15 mouse cellular contexts compared by ENCODE assay signal in the genomic region with DNA sequence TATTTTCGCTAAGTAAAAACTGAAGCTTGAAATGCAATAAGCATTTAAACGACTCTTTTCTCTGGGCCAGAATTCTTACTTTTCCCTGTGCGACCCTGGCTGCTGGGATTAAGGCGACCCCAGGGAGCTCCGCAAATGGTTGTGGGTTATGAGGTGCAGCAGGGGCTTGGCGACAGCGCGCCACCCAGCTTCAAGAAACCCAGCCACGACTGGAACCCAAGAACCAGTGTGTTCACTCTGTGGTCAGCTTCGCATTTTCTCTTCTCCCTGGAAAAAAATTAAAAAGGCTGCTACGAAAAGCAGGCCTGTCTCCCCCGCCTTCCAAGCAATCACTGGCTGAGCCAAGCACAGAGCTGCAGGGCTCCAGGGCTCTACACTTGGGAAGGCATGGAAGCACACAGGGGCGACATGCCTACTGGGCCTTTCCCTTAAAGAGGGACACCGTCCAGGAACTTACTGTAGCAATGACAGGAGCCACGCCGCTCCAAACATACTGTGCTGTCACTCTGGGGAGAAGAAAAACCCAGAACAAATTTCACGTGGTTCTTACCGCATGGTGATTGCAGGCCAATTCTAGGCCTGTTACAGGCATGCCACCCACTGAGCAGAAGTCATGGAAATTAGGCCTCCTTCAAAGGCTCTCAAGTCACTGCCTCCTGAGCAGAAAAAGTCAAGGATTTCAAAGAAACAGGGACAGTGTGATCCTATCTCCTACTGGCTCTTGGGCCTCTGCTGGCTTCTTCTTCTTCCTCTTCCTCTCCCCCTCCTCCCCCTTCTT.
DNase-seq lines count a peak whose midpoint lies in the region; ATAC-seq lines count a peak whose summit lies in the region.
"Had no signal": no experiment of that assay in that cellular context is flagged by ENCODE, and none has a peak within 500 bp of the region (broad histone marks: within the 10 kb centered on the region; RNA-seq: fewer than 3 reads in every experiment).

No protein-coding gene starts in this region.

- 0 out of 2 replicates have a peak overlapping the region, but pooled peaks have one; percentile 23 for H3K27ac ChIP-seq in hindbrain, embryonic 10.5 days
- no peak overlapping the region for H3K27ac ChIP-seq in hindbrain, embryonic 12.5 days
- peak overlapping the region; percentile 81 for H3K27ac ChIP-seq in limb, embryonic 15.5 days
- H3K27ac ChIP-seq in kidney, embryonic 15.5 days, result no peak overlapping the region
- H3K27ac ChIP-seq: liver, embryonic 15.5 days had no signal

- no peaks in the 10 kb centered on the region for H3K27me3 ChIP-seq in hindbrain, embryonic 10.5 days (ENCODE audit: insufficient read depth, poor library complexity, severe bottlenecking)
- no peaks in the 10 kb centered on the region for H3K27me3 ChIP-seq in hindbrain, embryonic 12.5 days
- peaks cover 8% of the 10 kb centered on the region; the same call in 1 of the 2 replicates for H3K27me3 ChIP-seq in limb, embryonic 15.5 days
- H3K27me3 ChIP-seq in kidney, embryonic 15.5 days, result no peaks in the 10 kb centered on the region
- H3K27me3 ChIP-seq: liver, embryonic 15.5 days had no signal

- H3K36me3 ChIP-seq in hindbrain, embryonic 10.5 days, result no peaks in the 10 kb centered on the region
- no peaks in the 10 kb centered on the region for H3K36me3 ChIP-seq in hindbrain, embryonic 12.5 days
- H3K36me3 ChIP-seq in limb, embryonic 15.5 days, result no peaks in the 10 kb centered on the region
- H3K36me3 ChIP-seq in kidney, embryonic 15.5 days, result no peaks in the 10 kb centered on the region

- no peak overlapping the region; the same call in 1 of the 2 replicates for H3K4me2 ChIP-seq in hindbrain, embryonic 12.5 days (replicated peaks)
- peak overlapping the region; percentile 24; the same call in 1 of the 2 replicates for H3K4me2 ChIP-seq in limb, embryonic 15.5 days
- H3K4me2 ChIP-seq in kidney, embryonic 15.5 days, result no peak overlapping the region
- H3K4me2 ChIP-seq: liver, embryonic 15.5 days had no signal

- H3K4me1 ChIP-seq in hindbrain, embryonic 10.5 days (replicated peaks), result peaks cover 10% of the 10 kb centered on the region
- peaks cover 8% of the 10 kb centered on the region; the same call in 1 of the 2 replicates for H3K4me1 ChIP-seq in hindbrain, embryonic 12.5 days
- peaks cover 13% of the 10 kb centered on the region; the same call in 1 of the 2 replicates for H3K4me1 ChIP-seq in limb, embryonic 15.5 days
- no peaks in the 10 kb centered on the region for H3K4me1 ChIP-seq in kidney, embryonic 15.5 days
- H3K4me1 ChIP-seq: liver, embryonic 15.5 days had no signal

- no peak overlapping the region for H3K4me3 ChIP-seq in hindbrain, embryonic 10.5 days
- no peak overlapping the region for H3K4me3 ChIP-seq in hindbrain, embryonic 12.5 days
- no peak overlapping the region for H3K4me3 ChIP-seq in limb, embryonic 15.5 days
- H3K4me3 ChIP-seq in kidney, embryonic 15.5 days (replicated peaks), result no peak overlapping the region
- H3K4me3 ChIP-seq: erythroblast, embryonic 14.5 days; liver, embryonic 15.5 days; myocyte had no signal

- 30% methylated on average over 18 of the region's 18 CpGs for WGBS in hindbrain, embryonic 10.5 days
- WGBS in hindbrain, embryonic 12.5 days, result 29% methylated on average over 18 of the region's 18 CpGs
- 26% methylated on average over 18 of the region's 18 CpGs for WGBS in limb, embryonic 15.5 days
- 53% methylated on average over 18 of the region's 18 CpGs for WGBS in kidney, embryonic 15.5 days

- no peak overlapping the region for H3K9ac ChIP-seq in hindbrain, embryonic 12.5 days
- no peak overlapping the region for H3K9ac ChIP-seq in limb, embryonic 15.5 days
- H3K9ac ChIP-seq in kidney, embryonic 15.5 days, result no peak overlapping the region
- H3K9ac ChIP-seq: liver, embryonic 15.5 days had no signal

- H3K9me3 ChIP-seq in hindbrain, embryonic 10.5 days, result no peaks in the 10 kb centered on the region
- no peaks in the 10 kb centered on the region for H3K9me3 ChIP-seq in hindbrain, embryonic 12.5 days (replicated peaks)
- H3K9me3 ChIP-seq in limb, embryonic 15.5 days, result no peaks in the 10 kb centered on the region
- H3K9me3 ChIP-seq in kidney, embryonic 15.5 days (replicated peaks), result no peaks in the 10 kb centered on the region
- H3K9me3 ChIP-seq: liver, embryonic 15.5 days had no signal

- DNase-seq in hindbrain, embryonic 10.5 days (ENCODE audit: low spot score), result peak; percentile 13
- peak; percentile 65 for DNase-seq in R1 (ENCODE audit: low read depth, low spot score)
- peak; percentile 19 for DNase-seq in embryo, embryonic 10.5 days (ENCODE audit: low spot score)
- no peak for DNase-seq in left cerebral cortex, adult 9 months (ENCODE audit: low spot score in 2 of 2)
- DNase-seq: cerebellum, adult 18-20 months; heart, adult 18-20 months; heart, postnatal 14 days; kidney, adult 18-20 months; lung, postnatal 36 days had no signal

- ATAC-seq in hindbrain, embryonic 12.5 days (ENCODE audit: low FRiP score), result no peak
- peak; percentile 74; the same call in 1 of the 2 replicates for ATAC-seq in limb, embryonic 15.5 days (ENCODE audit: insufficient number of reproducible peaks, low FRiP score, low TSS enrichment, low read depth)
- no peak for ATAC-seq in kidney, embryonic 15.5 days (replicated peaks; ENCODE audit: low FRiP score)

Comparison
In these comparisons a context has a peak if more than half of its experiments do, and no peak if none do; other contexts are left out.
1. H3K27ac ChIP-seq: peak in hindbrain, embryonic 10.5 days (single experiment) and limb, embryonic 15.5 days (single experiment); none in hindbrain, embryonic 12.5 days (single experiment) and kidney, embryonic 15.5 days (single experiment).
2. DNase-seq: peak in hindbrain, embryonic 10.5 days (single experiment), R1 (single experiment) and embryo, embryonic 10.5 days (single experiment); none in left cerebral cortex, adult 9 months (0 of 2).